Mouse (Mus musculus) adrenal gland (tissue): ENCODE data around the gene S1pr4.

Experiments used
- intact Hi-C: fragments of 180-260 bp; cut with DNase I; formaldehyde crosslinking; loops from one replicate; pipeline ENCODE4 v1.15.1; 2025

Gene S1pr4

DNA sequence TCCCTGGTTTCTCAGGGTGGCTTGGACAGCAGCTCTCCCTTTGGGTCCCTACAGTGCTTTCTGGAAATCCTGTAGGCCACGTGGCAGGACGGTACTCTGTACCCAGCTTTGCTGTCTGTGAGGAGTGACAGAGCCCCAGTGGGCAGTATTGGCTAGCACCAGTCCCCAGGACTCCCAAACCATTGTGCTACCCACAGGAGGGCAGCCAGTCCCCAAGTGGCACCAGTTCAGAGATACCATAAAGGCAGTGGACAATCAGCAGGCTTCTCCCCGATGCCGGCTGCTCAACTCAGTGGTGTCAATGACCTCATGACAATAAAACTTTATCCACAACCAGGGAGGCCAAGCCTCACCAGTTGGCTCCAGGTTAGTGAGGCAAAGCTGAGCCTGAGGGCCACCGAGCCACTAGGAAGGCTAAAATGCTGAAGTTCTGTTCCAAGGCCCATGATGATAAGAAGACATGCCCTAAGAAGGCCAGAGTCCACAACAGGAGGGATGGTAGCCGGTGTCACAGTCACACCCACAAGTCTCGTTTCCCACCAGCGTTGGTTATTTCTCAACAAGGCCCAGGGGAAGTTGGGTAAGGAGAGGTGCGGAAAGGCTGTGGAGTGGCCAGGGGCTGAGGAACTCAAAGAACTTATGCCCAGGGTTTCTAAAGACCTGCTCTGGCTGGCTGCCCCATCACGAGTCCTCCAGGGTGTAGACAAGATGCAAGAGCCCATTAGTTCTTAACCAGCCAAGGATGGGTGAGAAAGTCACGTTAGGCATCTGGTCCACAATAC is 5.5 kb downstream of the S1pr4 start:
- intact Hi-C loops = no loop called here

DNA sequence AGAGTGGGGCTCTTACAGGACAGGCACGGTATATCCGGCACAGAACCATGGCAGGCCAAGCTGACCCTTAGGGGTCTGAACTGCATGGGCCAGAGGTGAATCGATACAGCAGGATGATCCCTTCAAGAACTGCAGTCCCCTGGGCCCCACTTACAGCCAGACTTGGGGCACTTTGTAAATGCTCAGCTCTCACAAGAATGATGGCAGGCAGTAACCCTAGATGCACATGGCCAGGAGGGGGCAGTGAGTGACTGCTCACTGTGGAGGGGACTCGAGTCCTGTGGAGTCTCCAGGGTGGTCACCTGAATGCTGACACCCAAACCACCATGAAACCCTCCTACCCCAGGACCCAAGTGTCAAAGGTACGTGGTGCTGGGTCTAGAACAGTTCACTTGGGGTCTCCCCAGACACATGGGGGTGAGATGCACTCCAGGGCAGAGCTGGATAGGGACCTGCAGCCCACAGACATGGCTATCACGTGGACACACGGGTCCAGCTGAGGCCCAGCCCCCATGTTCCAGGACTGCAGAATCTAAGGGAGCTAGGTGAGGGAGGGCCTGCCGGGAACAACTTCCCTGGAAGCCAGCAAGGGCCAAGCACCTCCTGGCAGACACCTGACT is 6.2 kb downstream of the S1pr4 start:
- intact Hi-C loops = no loop called here

DNA sequence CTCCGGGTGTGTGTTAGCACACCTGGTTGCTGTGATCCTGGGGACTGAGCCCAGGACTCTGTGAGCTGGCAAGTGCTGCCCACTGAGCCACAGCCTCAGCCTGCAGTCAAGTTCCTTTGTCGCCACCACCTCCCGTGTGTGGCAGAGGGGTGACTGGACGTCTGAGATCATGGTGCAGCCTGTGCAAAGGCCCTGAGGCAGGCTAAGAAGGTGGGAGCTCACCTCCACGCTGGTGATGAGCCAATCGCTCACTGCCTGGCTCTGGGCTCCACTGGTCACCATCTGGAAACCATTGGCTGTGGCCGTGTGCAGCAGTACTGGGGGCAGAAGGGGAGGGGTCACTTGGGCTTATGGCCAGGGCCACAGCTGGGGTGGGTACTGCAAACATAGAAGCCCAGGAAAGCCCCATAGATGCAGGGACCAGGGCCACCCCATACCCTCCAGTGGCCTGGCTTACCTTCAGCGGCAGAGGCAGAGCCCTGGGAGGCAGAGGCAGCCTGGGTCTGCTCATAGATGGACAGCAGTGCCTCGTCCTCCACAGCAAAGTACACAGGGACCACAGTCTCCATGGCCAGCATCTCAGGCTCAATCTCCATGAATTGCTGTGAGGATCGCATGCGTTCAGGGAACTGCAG is 7.2 kb downstream of the S1pr4 start:
- intact Hi-C loops = no loop called here

DNA sequence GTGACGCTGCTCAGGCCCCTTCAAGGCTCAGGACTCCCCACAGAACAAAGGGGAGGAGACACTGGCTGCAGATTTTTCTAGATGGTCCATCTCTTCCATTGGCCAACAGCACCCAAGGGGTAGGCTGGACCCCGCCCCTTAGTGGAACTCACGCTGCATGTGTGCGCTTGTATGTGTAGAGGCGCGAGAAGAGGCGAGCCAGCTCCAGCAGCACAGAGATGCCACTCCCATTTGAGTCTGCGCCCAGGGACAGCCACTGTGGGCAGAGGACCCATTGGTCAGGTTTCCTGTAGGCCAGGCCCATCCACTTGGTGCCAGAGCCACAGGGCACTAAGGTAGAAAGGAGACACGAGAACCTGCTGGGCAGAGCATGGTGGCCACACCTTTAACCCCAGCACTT is 8.9 kb downstream of the S1pr4 start:
- intact Hi-C loops = no loop called here

DNA sequence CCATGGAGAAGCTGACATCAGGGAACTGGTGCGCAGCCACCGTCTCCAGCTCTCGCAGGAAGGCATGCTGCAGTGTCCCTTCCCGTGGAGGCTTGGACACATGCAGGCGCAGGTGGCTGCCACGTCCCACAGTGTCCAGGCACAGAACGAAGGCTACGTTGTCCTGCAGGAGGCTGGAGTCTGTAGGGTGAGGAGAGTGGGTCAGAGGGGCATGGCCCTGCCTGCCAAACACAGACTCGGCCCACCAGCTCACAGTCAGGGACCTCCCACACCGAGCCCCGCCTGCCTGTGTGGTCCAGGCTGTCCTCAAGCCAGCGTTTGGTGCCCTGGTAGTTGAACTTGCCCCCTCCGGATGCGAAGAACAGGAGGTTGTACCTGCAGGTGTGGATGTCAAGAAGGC is 10.0 kb downstream of the S1pr4 start:
- intact Hi-C loops = no loop called here

DNA sequence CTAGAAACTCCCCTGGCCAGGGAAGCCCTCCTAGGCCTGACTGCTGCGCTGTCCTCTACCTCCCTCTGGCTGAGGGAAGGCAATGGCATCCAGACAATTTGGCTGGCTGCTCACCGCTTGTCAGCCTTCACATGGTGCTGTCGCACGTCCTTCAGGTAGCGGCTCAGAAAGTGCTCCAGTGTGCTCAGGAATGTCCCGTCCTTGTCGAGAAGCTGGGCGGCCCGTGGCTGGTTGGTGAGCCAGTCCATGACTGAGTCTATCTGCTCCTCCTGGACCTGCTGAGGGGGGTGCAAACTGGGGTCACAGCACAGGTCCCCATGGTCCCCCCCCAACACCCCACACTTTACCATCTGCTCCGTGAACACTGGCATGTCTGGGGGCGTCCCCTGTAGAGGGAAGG is 11.9 kb downstream of the S1pr4 start:
- intact Hi-C loops = no loop called here

DNA sequence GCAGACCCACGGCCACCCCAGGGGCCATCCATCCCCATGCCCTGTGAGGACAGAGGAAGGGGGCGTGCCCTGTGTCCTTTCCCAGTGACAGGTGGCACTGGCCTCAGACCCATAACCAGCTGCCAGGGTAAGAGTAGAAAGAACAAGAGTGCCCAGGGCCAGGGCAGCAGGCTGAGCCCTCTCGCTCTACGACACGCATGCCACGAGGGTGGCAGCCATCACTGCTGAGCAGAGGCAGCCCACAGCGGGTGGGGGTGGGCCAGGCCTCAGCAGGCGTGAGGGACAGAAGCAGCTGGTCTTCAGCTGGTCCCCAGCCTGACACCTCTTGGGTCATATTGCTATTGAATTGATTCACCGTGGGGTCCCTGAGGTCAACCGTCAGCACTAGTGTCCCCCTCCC is 13.4 kb downstream of the S1pr4 start:
- intact Hi-C loops = no loop called here

DNA sequence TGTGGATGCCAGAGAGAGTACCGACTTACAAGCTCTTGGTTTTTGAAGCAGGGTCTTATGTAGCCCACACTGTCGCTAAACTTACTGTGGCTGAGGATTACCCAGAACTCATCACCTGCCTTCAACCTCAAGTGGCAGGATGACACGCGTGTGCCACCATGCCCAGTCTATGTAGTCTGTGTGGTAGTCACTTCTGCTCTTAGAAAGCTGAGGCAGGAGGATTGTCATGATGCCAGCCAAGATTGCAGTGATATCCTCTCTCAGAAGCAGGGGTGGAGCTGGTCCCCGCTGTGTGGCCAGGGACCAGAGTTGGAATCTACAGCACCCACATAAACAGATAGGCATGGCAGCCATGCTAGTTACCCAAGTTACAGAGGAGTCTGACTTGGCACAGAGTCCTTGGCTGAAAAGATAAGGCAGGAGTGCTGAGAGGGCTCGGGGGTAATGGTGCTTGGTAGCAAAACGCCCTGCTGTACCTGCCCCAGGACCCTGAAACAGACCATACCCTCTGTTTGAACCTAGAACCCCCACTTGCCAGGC is 14.4 kb downstream of the S1pr4 start:
- intact Hi-C loops = no loop called here

DNA sequence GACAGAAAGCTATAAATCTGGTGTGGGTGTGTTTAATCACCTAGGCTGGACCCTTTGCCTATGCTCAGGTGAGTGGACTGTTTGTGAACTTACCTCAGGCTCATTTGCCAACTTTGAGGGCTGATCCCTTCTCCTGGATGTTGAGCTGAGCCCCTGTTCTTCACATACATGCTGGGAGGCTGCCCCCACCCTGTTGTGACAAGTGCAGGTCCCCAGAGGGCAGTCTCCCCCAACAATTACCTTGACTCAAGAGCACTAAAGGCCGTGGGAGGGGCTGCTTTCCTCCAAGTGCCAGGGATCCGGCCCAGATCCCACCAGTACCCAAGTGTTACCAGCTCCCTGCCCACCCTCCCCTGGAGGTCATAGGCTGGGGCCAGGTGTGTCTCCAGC is 14.9 kb downstream of the S1pr4 start:
- intact Hi-C loops = no loop called here

DNA sequence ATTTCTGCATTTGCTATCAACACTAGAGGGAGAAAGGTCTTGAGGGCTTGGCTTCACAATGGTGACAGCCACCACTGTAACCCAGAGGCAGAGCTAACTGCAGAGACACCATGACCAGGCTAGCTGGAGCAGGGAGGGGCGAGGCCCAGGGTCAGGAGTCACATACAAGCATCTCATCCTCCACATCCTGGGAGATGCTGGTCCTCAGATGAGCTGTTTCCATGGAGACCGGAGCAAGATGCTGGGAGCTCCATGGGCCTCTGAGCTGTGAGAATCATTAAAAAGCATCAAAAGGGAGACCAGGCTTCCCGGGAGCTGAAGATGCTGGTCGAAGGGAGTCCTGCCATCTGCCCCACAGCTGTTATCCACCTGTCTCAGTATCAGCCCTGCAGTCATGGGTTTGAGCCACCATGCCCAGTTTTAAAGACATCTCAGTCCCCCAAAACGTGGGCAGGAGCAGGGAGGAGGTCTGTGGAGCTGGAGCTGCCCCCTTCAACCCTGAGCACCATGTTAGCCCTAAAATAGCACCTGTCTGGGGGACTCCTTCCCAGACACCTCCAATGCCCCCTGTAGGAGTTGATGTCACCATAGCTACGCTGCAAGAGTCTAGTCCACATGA is 15.4 kb downstream of the S1pr4 start:
- intact Hi-C loops = no loop called here

DNA sequence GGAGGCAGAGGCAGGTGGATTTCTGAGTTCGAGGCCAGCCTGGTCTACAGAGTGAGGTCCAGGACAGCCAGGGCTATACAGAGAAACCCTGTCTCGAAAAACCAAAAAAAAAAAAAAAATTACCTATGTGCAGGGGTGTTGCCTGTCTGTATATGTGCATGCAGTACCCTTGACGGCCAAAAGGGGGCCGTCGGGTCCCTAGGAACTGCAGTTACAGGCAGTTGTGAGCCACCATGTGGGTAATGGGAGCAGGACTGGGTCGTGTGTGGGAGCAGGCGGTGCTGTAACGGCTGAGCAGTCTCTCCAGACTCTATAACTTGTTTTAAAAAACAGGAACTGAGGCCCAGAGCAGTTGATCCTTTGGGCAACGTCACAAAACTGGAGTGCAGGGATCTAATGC is 15.9 kb downstream of the S1pr4 start:
- intact Hi-C loops = no loop called here

DNA sequence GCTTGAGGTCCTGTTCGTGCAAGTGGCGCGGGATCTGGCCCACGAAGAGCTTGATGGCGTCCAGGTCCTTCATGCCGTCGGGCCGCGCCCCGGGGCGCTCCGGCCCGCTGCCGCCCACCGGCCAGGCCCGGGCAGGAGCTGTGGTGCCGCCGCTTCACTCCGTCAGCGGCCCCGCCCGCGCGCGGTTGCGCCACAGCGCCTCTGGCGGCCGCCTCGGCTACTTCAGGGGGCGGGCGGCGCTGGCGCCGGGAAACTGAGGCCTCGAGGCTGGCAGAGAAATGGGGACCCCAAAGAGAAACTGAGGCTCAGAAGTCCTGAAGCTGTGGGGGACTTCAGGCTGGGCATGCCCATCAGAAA is 17.4 kb downstream of the S1pr4 start, which contains the start of gene Celf5:
Gene Celf5, minus strand, starts transcription at position 177 of the 357 bp plus-strand sequence.
- intact Hi-C loops = no loop called here

DNA sequence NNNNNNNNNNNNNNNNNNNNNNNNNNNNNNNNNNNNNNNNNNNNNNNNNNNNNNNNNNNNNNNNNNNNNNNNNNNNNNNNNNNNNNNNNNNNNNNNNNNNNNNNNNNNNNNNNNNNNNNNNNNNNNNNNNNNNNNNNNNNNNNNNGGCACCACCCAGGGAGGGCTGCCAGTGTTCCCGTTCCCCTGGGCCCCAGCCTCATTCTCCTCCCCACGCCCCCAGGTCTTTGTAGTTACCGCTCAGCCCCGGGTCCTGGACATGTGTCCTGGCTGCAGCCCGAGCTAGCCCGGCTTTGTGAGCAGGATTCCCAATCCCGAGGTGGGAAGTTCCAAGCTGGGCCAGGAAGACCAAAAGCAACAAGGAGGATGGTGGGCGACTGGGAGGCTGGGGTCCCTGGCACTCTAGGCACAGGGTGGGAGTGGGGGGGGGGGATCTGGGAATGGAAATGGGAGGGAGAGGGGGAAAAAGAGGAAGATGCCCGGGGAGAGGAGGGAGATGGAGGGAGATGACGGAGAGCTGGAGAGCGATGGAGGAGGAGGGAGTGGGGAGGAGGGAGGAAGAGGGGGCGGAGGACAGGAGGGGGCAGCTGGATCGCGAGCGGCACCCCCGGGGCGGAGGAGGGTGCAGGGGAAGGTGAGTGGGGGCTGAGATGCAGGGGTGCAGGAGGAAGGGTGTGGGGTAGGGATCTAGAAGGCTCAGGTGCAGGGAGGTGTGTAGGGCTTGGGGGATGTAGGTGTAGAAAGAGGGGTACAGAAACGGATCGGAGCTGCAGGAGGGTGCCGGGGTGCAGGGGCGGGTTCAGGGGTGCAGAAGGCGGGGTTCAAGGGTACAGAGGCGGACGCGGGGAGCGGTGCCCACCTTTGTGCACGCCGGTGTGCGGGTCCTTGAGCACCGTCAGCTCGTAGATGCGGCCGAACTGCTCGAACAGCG is 18.1 kb downstream of the S1pr4 start:
- intact Hi-C loops = no loop called here

DNA sequence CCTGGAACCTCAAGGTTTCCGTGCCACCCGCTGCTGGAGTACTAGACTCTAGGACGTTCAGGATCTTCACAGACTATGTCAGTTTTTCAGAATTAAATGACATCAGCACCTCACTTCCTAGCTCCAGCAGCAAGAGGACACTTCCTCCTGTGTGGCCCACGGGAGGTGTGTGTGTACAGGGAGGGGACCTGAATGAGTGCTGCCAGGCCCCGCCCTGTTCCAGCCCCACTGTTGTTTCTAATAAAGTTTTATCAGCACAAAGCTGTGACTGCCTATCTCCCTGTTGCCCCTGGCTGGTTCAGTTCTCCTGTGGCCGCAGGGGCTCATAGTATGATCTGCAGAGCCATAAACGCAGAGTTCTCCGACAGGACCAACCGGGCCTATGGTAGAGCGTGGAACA is 25.5 kb downstream of the S1pr4 start:
- intact Hi-C loops = no loop called here

DNA sequence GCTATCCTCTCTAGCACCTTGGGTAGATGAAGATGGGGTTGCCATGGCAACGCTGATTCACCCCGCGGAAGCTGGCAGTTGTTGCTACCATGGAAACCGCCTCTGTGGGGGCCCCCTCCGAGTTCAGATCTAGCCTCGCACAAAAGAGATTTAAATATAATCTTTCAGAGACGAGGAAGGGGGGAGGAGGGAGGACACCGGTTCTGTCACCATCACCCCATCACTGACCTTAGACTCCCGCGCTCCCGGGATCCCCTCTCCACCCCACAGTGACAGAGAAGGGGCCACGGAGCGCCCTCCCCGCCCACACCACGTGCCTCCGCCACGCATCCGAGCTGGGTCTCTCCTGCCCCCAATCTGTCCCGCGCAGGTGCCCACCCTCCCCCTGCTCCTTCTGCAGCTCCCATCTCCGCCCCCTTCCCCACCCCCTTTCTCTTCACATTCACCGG is 26.9 kb downstream of the S1pr4 start:
- intact Hi-C loops = no loop called here

DNA sequence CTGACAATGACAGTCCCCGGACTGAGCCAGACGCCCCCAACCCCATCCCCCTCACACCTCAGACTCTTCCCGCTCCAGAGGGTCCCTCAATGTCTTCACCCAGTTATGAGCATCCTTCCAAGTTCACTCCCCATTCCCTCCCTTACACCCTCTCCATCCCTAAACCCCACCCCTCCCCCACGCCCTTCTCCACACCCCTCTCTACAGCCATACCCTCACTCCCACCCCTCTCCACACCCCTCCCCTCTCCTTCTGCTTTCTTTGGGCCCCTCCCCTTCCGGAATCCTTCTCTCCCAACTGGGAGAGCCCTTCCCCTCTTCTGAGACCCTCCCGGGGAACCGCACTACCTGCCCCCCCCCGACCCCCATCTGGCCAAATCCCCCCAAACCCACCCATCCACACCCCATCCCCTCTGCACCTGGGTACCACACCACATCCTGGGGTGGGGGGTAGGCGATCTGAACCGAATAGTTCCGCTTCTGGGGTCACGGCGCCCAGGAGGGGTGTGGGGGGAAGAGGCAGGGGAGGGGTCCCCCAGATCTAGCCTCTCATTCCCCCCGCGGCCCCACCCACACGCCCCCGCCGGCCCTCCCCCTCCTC is 27.4 kb downstream of the S1pr4 start:
- intact Hi-C loops = no loop called here

DNA sequence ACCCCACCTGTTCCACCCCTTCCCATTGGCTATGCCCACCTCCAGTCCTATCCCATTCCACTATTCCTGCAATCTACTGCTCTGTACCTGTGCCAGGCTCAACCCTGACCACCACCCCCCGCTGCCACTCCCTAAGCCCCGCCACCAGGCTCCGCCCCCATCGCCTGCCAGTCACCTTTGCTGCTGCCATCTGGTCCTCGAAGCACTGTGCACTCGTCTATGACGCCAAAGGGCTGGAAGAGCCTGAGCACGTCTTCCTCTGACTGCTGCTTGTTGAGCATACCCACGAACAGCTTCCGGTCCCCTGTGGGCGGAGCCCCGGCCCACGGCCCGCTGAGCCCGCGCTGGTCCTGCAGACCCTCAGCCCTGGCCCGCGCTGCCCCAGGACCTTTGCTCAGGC is 29.5 kb downstream of the S1pr4 start:
- intact Hi-C loops = no loop called here

DNA sequence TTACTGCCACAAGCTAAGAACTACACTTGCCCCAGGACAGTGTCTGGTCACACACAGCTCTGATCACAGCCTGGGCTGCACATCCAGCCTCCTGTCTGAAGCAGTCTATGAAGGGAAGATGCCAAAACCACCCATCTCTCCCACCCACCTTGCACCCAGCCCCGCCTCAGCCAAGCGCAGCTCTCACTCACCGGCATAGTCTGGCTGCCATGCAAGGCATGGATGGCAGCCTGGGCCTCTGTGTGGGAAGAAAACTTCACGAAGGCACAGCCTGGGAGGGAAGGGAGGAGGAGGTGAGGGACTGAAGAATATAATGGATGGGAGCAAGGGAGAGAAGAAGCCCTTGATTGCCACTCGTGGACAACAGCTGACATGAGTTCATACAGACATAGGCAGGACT is 30.7 kb downstream of the S1pr4 start:
- intact Hi-C loops = no loop called here

DNA sequence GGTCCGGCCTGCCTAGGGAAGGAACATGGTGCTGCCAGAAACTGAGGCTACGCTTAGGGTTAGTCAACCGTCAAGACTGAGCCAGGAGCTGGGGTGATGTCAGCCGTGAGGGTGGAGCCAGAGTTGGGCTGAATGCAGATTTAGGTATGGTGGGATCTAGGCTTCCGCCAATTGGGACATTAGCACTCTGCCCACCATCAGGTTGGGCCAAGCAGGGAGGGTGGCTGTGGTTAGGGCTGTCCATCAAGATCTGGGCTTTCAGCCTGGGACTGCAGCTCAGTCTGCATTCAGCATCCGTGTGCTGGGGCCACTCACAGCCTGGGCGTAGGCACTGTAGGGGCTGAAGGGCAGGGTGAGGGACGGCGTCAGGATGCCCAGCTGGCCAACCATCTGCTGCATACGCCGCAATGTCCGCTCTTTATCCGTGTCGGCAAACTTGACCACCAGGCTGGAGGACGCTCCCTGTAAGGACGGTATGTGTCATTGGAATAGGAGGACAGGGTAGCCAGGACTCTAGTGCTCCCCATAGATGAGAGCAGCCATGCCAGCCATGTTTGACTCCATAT is 32.2 kb downstream of the S1pr4 start:
- intact Hi-C loops = no loop called here

DNA sequence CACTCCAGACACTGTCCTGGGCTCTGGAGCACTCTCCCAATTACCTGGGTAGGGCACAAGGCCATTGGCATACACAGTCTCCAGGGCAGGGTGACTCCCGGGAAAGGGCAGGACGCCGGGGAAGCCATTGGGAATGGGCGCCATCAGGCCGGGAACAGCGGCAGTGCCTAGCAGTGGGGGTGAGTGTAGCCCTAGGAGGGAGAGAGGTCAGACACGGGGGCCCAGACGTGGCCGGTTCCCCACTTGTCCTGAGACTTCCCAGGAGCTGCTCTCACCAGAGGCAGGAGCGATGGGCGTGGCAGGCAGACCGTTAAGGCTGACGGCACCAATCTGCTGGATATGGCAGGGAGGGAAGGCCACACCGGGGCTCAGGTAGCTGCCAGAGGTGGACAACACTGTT is 33.1 kb downstream of the S1pr4 start:
- intact Hi-C loops = no loop called here
